Mouse (Mus musculus) ES-Bruce4 (cell line): Measurements from ENCODE around the gene Ppp1r9b. TPM values are rescaled to one million over a fixed set of nuclear protein-coding genes. Genes with fewer than 3 reads are reported as not detected.
"Not testable (repeated sequence)": the region's sequence is repeated elsewhere in the genome, so short reads cannot be mapped to it uniquely, and the experiment has no call there.

ENCODE experiments used
- H3K27ac ChIP-seq: 2 replicates; pipeline ENCODE4 v1.5.1; 2012; ENCODE audit warnings: low read length, inconsistent platforms; ENCODE audit not compliant: insufficient read depth
- H3K27me3 ChIP-seq: 2 replicates; pipeline ENCODE4 v1.6.1; 2012; ENCODE audit warnings: mild to moderate bottlenecking, low read length, inconsistent platforms; ENCODE audit not compliant: control insufficient read depth, poor library complexity, insufficient read depth, severe bottlenecking
- H3K36me3 ChIP-seq: 2 replicates; pipeline ENCODE4 v1.6.1; 2012; ENCODE audit warnings: inconsistent platforms, mild to moderate bottlenecking, low read length, moderate library complexity; ENCODE audit not compliant: control insufficient read depth, poor library complexity, insufficient read depth, severe bottlenecking
- H3K4me1 ChIP-seq: one replicate; pipeline ENCODE4 v1.8.1; 2011; ENCODE audit warnings: low read length; ENCODE audit not compliant: control insufficient read depth, insufficient read depth
- H3K4me3 ChIP-seq: 2 replicates; pipeline ENCODE4 v1.5.1; 2011; ENCODE audit warnings: low read depth, mild to moderate bottlenecking, low read length
- H3K9ac ChIP-seq: 2 replicates; pipeline ENCODE4 v1.6.1; 2012; ENCODE audit warnings: low read depth, mild to moderate bottlenecking, inconsistent platforms; ENCODE audit not compliant: poor library complexity, severe bottlenecking
- H3K9me3 ChIP-seq: replicated peaks from 2 replicates; pipeline ENCODE4 v1.6.1; 2012; ENCODE audit warnings: mild to moderate bottlenecking, low read length, inconsistent platforms; ENCODE audit not compliant: control insufficient read depth, poor library complexity, insufficient read depth, severe bottlenecking
- CTCF ChIP-seq: IDR thresholded peaks from one replicate; pipeline ENCODE4 v1.8.1; 2011; ENCODE audit warnings: low read depth, low read length
- EP300 ChIP-seq: IDR thresholded peaks from 2 replicates; pipeline ENCODE4 v1.6.1; 2011; ENCODE audit warnings: low read depth, low read length; ENCODE audit not compliant: insufficient read depth
- POLR2A ChIP-seq: IDR thresholded peaks from one replicate; pipeline ENCODE4 v1.8.1; 2011; ENCODE audit warnings: low read length; ENCODE audit not compliant: insufficient read depth
- polyA plus RNA-seq: library from polyadenylated mRNA; stranded (reverse); fragments of >200 nt; gene quantifications from 2 replicates; pipeline ENCODE4 v1.2.4, GENCODE M21; 2011; ENCODE audit warnings: low read depth; ENCODE audit not compliant: missing spikeins, insufficient read depth, insufficient read length

The Ppp1r9b gene
- polyA plus RNA-seq, 1 experiment, result 20.3 TPM

- no peak overlapping the region for H3K27ac ChIP-seq
- no peak overlapping the region for H3K9ac ChIP-seq
- no peaks in the 10 kb centered on the region for H3K9me3 ChIP-seq
- H3K36me3 ChIP-seq, result no peaks in the 10 kb centered on the region
- no peaks in the 10 kb centered on the region for H3K4me1 ChIP-seq
- H3K4me3 ChIP-seq, result no peak overlapping the region
- no peaks in the 10 kb centered on the region for H3K27me3 ChIP-seq
- TF ChIP-seq POLR2A (no peak), EP300 (no peak), CTCF (no peak)
Observed at GRCm38 (mm10) chr11:94962534-94963101, 28.2 kb upstream of the Ppp1r9b start.

- H3K36me3 ChIP-seq, result no peaks in the 10 kb centered on the region
- H3K9ac ChIP-seq, result no peak within 1 kb of the TSS
- TF ChIP-seq CTCF (no peak), EP300 (no peak), POLR2A (no peak)
- no peak within 1 kb of the TSS for H3K27ac ChIP-seq
- no peaks in the 10 kb centered on the region for H3K27me3 ChIP-seq
- H3K4me1 ChIP-seq, result no peaks in the 10 kb centered on the region
- no peaks in the 10 kb centered on the region for H3K9me3 ChIP-seq
- no peak within 1 kb of the TSS for H3K4me3 ChIP-seq
Observed at GRCm38 (mm10) chr11:94967419-94967818, 23.4 kb upstream of the Ppp1r9b start, which contains the start of gene Hils1. Hils1 (plus strand) TSS chr11:94967593.

- Histone ChIP-seq H3K36me3 (no peaks in the 10 kb centered on the region), H3K27me3 (no peaks in the 10 kb centered on the region), H3K9me3 (no peaks in the 10 kb centered on the region), H3K4me3 (no peak overlapping the region), H3K4me1 (no peaks in the 10 kb centered on the region), H3K27ac (no peak overlapping the region), H3K9ac (no peak overlapping the region)
- TF ChIP-seq POLR2A, result no peak
- TF ChIP-seq CTCF, result no peak
- no peak for TF ChIP-seq EP300
Observed at GRCm38 (mm10) chr11:94968187-94968586, 22.6 kb upstream of the Ppp1r9b start.

GRCm38 (mm10) chr11:94969709-94970108, 21.1 kb upstream of the Ppp1r9b start:
- H3K36me3 ChIP-seq, H3K9ac ChIP-seq, H3K4me3 ChIP-seq, H3K27me3 ChIP-seq, H3K9me3 ChIP-seq, H3K4me1 ChIP-seq, H3K27ac ChIP-seq: not testable (repeated sequence)

- no peak overlapping the region for H3K27ac ChIP-seq
- H3K27me3 ChIP-seq, result no peaks in the 10 kb centered on the region
- no peaks in the 10 kb centered on the region for H3K9me3 ChIP-seq
- H3K9ac ChIP-seq, result no peak overlapping the region
- H3K4me3 ChIP-seq, result no peak overlapping the region
- H3K36me3 ChIP-seq, result no peaks in the 10 kb centered on the region
- H3K4me1 ChIP-seq, result no peaks in the 10 kb centered on the region
- TF ChIP-seq EP300 (no peak), POLR2A (no peak), CTCF (peak; percentile 30)
Observed at GRCm38 (mm10) chr11:94970210-94970943, 20.5 kb upstream of the Ppp1r9b start.

- no peak overlapping the region for H3K27ac ChIP-seq
- no peaks in the 10 kb centered on the region for H3K4me1 ChIP-seq
- TF ChIP-seq CTCF (no peak), EP300 (no peak), POLR2A (no peak)
- H3K4me3 ChIP-seq, result no peak overlapping the region
- no peaks in the 10 kb centered on the region for H3K9me3 ChIP-seq
- no peak overlapping the region for H3K9ac ChIP-seq
- H3K27me3 ChIP-seq, result no peaks in the 10 kb centered on the region
- no peaks in the 10 kb centered on the region for H3K36me3 ChIP-seq
Observed at GRCm38 (mm10) chr11:94971895-94972615, 18.8 kb upstream of the Ppp1r9b start.
